Mouse (Mus musculus) midbrain, postnatal 0 days (tissue): ENCODE results near the gene Ly6g5b. TPM values are rescaled to one million over a fixed set of nuclear protein-coding genes. Genes with fewer than 3 reads are reported as not detected.

Experiments
- ATAC-seq: fragments of 200-750 bp; cut with Nextera tagmentation; 2 replicates; pipeline ENCODE4 v1.8.0; 2017; ENCODE audit warnings: moderate number of reproducible peaks, mild to moderate bottlenecking, moderate TSS enrichment, moderate library complexity; ENCODE audit not compliant: low FRiP score
- DNase-seq: peaks from one replicate; pipeline ENCODE4 v3.0.0-alpha.2; 2015; ENCODE audit warnings: low spot score
- H3K27ac ChIP-seq: fragments of 300-500 bp; sonication (generic); 2 replicates; pipeline ENCODE4 v1.5.1; 2014; ENCODE audit warnings: low read depth, mild to moderate bottlenecking, low read length, mixed read lengths
- H3K27me3 ChIP-seq: fragments of 300-500 bp; sonication (generic); 2 replicates; pipeline ENCODE4 v1.6.1; 2014; ENCODE audit warnings: low read length, control low read depth, mixed read lengths; ENCODE audit not compliant: insufficient read depth
- H3K36me3 ChIP-seq: fragments of 300-500 bp; sonication (generic); 2 replicates; pipeline ENCODE4 v1.6.1; 2014; ENCODE audit warnings: low read length, control low read depth, mixed read lengths; ENCODE audit not compliant: insufficient read depth
- H3K4me1 ChIP-seq: fragments of 300-500 bp; sonication (generic); 2 replicates; pipeline ENCODE4 v1.6.1; 2014; ENCODE audit warnings: mild to moderate bottlenecking, control low read depth, antibody characterized with exemption, low read length, mixed read lengths; ENCODE audit not compliant: insufficient read depth
- H3K4me2 ChIP-seq: fragments of 300-500 bp; sonication (generic); 2 replicates; pipeline ENCODE4 v1.6.1; 2014; ENCODE audit warnings: low read depth, mild to moderate bottlenecking, low read length, mixed read lengths; ENCODE audit not compliant: poor library complexity, severe bottlenecking
- H3K4me3 ChIP-seq: fragments of 300-500 bp; sonication (generic); 2 replicates; pipeline ENCODE4 v1.5.1; 2014; ENCODE audit warnings: low read depth, mild to moderate bottlenecking, low read length, moderate library complexity
- H3K9ac ChIP-seq: fragments of 300-500 bp; sonication (generic); replicated peaks from 2 replicates; pipeline ENCODE4 v1.6.1; 2014; ENCODE audit warnings: mild to moderate bottlenecking, low read length, moderate library complexity, mixed read lengths; ENCODE audit not compliant: poor library complexity, severe bottlenecking
- H3K9me3 ChIP-seq: fragments of 300-500 bp; sonication (generic); 2 replicates; pipeline ENCODE4 v1.6.1; 2016; ENCODE audit warnings: low read length, control low read depth
- CTCF ChIP-seq: IDR thresholded peaks from 2 replicates; pipeline ENCODE4 v1.5.1; 2016; ENCODE audit warnings: antibody characterized with exemption, mild to moderate bottlenecking
- WGBS: fragments of 180-500 bp; shearing (Covaris S2); extraction: QIAGEN DNeasy Blood & Tissue Kit; methylation state at CpG from one replicate; pipeline ENCODE4 v1.1.7; 2014; 5-methylcytosine and 5-hydroxymethylcytosine counted together
- polyA plus RNA-seq: library from polyadenylated mRNA; unstranded; fragments of >200 nt; fragmentation: Nextera tagmentation; extraction: Ambion mirVana; gene quantifications from 2 replicates; pipeline ENCODE4 v1.2.1, GENCODE M21; 2015
- total RNA-seq: library from RNA; depleted of rRNA; stranded (reverse); fragments of >200 nt; gene quantifications from 2 replicates; pipeline ENCODE4 v1.2.3, GENCODE M21; 2014

Ly6g5b gene
- total and polyA plus RNA-seq, 2 experiments from 2014 or later, result 0.99 to 1.8 TPM

DNA sequence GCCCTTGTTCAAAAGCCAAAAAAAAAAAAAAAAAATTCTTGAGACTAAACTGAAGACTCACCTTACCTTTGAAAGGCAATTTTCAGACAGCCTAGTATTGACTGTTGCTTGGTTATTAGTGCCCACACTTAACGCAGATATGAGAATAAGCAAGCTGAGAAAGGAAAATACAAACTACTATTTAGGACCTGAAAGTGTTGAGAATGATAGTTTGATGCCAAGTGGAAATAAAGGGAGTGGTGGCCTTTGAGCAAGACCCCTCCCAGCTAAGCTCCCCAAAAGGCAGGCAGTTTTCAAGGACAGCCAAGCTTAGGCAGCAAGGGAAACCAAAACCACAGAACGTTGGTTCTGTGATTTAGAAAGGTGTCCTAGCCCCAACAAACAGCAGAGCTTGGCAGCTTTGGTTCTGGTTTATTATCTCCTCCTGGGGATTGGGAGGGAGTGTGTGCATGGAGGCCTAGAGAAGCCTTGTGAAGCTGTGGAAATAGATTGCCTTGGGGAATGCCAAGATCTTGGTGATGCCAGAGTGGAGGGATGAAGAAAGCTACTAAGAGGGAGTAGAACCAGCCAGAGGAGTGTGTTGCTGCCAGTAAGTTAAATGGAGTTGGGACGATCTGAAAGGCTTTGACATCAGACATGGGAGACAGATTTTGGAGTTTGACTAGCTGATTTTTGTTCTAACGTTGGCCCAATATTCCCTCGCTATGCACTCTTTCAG, 32.9 kb upstream of the Ly6g5b start:
- no peak overlapping the region; the same call in 1 of the 2 replicates for H3K27ac ChIP-seq
- no peaks in the 10 kb centered on the region for H3K27me3 ChIP-seq
- no peak for DNase-seq
- no peaks in the 10 kb centered on the region for H3K4me1 ChIP-seq
- peaks cover 81% of the 10 kb centered on the region for H3K36me3 ChIP-seq
- H3K9ac ChIP-seq, result no peak overlapping the region
- no peak overlapping the region for H3K4me2 ChIP-seq
- 61% methylated on average over 5 of the region's 5 CpGs for WGBS
- TF ChIP-seq CTCF, result no peak
- no peak overlapping the region for H3K4me3 ChIP-seq
- no peaks in the 10 kb centered on the region for H3K9me3 ChIP-seq
- no peak for ATAC-seq

DNA sequence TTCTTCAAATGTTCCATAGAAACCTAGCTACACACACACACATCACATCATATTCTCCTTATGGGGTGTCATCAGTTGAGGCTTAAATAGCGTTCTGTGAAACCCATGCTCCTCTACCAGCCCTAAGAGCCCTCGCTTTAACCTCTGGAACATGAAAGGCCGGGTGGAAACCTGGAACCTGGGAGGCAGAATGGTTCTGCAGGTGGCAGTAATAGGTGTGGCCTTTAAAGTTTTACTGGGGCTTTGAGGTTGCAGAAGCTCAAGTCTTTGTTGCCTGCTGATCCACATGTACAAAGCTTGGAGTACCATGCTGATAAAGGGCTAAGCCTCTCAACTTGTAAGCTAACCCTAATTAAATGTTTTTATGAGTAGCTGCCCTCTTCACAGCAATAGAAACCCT, 32.1 kb upstream of the Ly6g5b start:
- H3K4me3 ChIP-seq, result no peak overlapping the region
- no peak for TF ChIP-seq CTCF
- H3K9me3 ChIP-seq, result no peaks in the 10 kb centered on the region
- no peak overlapping the region for H3K9ac ChIP-seq
- DNase-seq (no peak), ATAC-seq (no peak)
- no peak overlapping the region for H3K27ac ChIP-seq
- WGBS, result 56% methylated on average over 3 of the region's 3 CpGs
- H3K4me2 ChIP-seq, result no peak overlapping the region
- H3K36me3 ChIP-seq, result peaks cover 81% of the 10 kb centered on the region
- H3K4me1 ChIP-seq, result no peaks in the 10 kb centered on the region
- no peaks in the 10 kb centered on the region for H3K27me3 ChIP-seq

DNA sequence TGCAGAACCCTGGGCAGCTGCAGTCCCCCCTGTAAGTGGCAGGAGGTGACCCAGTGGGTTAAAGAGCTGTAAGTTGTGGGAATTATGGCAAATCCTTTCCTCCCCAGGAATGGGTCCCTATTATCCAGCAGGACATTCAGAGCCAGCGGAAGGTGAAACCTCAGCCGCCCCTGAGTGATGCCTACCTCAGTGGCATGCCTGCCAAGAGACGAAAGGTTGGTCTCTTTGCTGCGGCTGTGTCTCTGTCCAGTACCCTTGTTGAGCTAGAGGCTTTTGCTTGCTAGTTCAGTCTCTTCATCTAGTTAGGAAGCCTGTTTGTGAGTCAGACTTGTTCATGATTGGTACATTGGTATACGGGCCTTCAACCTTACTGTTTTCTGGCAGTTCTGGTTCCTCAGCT, 30.9 kb upstream of the Ly6g5b start:
- Histone ChIP-seq H3K9me3 (no peaks in the 10 kb centered on the region), H3K36me3 (peaks cover 83% of the 10 kb centered on the region), H3K4me3 (no peak overlapping the region), H3K9ac (no peak overlapping the region; the same call in 1 of the 2 replicates), H3K27ac (no peak overlapping the region), H3K4me1 (no peaks in the 10 kb centered on the region), H3K27me3 (no peaks in the 10 kb centered on the region), H3K4me2 (no peak overlapping the region)
- DNase-seq (no peak), ATAC-seq (no peak)
- no peak for TF ChIP-seq CTCF
- 87% methylated on average over 5 of the region's 5 CpGs for WGBS

DNA sequence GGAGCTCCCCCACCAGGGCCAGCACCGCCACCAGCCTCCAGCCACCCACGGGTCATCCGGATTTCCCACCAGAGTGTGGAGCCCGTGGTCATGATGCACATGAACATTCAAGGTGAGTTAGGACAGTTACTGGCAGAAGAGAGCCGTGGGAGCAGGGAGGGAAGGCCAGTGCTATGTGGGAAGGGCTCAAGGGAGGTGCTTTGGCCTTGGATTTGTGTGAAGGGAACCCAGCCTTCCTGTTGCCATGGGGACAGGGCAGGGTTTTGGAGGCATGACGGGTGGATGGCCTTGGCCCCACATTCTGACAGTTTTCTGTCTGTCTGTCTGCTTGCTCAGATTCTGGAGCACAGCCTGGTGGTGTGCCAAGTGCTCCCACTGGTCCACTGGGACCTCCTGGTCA, 26.7 kb upstream of the Ly6g5b start:
- H3K4me3 ChIP-seq, result no peak overlapping the region
- no peak overlapping the region for H3K27ac ChIP-seq
- no peaks in the 10 kb centered on the region for H3K9me3 ChIP-seq
- no peak for DNase-seq
- H3K27me3 ChIP-seq, result no peaks in the 10 kb centered on the region
- no peak overlapping the region for H3K9ac ChIP-seq
- ATAC-seq, result no peak
- TF ChIP-seq CTCF, result no peak
- H3K36me3 ChIP-seq, result peaks cover 84% of the 10 kb centered on the region
- no peak overlapping the region for H3K4me2 ChIP-seq
- no peaks in the 10 kb centered on the region for H3K4me1 ChIP-seq
- 84% methylated on average over 6 of the region's 6 CpGs for WGBS

DNA sequence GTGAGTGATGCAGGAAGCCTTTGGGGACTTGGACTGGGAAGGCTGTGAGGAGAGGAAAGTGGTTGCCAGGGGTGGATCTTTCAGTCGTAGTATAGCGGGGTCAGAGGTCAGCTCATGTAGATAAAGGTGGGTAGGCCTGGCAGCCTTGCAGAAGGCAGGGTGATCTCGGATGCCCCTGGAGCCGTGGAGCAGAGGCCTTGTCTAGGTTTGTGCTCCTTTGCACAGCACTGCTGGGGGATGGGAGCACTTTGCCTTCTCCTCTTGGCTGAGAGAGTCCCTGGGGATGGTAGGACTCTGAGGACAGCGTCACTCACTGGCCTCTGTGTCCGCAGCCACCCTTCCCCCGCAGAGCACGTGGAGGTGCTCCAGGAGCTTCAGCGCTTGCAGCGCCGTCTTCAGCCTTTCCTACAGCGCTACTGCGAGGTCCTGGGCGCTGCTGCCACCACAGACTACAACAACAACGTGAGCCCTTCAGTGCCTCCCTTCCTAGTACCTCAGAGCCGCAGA, 25.3 kb upstream of the Ly6g5b start:
- Histone ChIP-seq H3K9me3 (no peaks in the 10 kb centered on the region), H3K9ac (no peak overlapping the region), H3K4me3 (no peak overlapping the region), H3K27ac (no peak overlapping the region), H3K36me3 (peaks cover 70% of the 10 kb centered on the region), H3K4me2 (no peak overlapping the region), H3K4me1 (no peaks in the 10 kb centered on the region), H3K27me3 (no peaks in the 10 kb centered on the region)
- no peak for ATAC-seq
- 83% methylated on average over 16 of the region's 16 CpGs for WGBS
- TF ChIP-seq CTCF, result no peak
- DNase-seq, result no peak

DNA sequence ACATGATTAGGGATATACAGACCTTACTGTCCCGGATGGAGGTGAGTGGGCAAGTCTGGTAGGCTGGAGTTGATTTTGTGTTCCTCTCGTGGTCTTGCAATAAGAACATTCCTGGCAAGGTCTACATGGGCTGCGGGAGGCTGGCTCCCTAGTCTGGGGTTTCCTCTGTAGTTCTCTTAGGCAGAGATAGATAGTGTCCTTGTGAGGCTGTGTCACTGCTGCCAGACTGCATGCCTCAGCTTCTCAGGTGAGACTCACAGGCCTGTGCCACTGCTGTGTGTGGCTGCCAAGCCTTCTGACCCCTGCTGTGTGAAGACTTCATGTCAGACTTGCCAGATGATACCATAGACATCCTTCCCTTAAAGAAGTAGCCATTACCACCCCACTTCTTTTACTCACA, 24.0 kb upstream of the Ly6g5b start:
- ATAC-seq (no peak), DNase-seq (no peak)
- no peak overlapping the region for H3K27ac ChIP-seq
- H3K9ac ChIP-seq, result no peak overlapping the region
- 98% methylated on average over 3 of the region's 3 CpGs for WGBS
- H3K4me3 ChIP-seq, result no peak overlapping the region
- no peak for TF ChIP-seq CTCF
- H3K4me1 ChIP-seq, result no peaks in the 10 kb centered on the region
- H3K36me3 ChIP-seq, result peaks cover 57% of the 10 kb centered on the region
- H3K4me2 ChIP-seq, result no peak overlapping the region
- H3K27me3 ChIP-seq, result no peaks in the 10 kb centered on the region
- H3K9me3 ChIP-seq, result no peaks in the 10 kb centered on the region
